Mouse (Mus musculus) testis, adult 2 months (tissue): ENCODE data around the gene Stat5b. TPM values are rescaled to one million over a fixed set of nuclear protein-coding genes. Genes with fewer than 3 reads are reported as not detected.
A peak's percentile ranks its signal among the peaks of the same experiment; 100 is the strongest.

Experiments used
- H3K27ac ChIP-seq: fragments of 200-500 bp; 2 replicates; pipeline ENCODE4 v1.5.1; 2012; ENCODE audit warnings: low read depth, low read length; ENCODE audit not compliant: control insufficient read depth, insufficient read depth
- H3K27me3 ChIP-seq: fragments of 200-500 bp; 2 replicates; pipeline ENCODE4 v1.6.1; 2012; ENCODE audit warnings: mild to moderate bottlenecking, low read length, moderate library complexity; ENCODE audit not compliant: control insufficient read depth, insufficient read depth
- H3K36me3 ChIP-seq: fragments of 200-500 bp; 2 replicates; pipeline ENCODE4 v1.6.1; 2012; ENCODE audit warnings: mild to moderate bottlenecking, low read length; ENCODE audit not compliant: control insufficient read depth, insufficient read depth
- H3K4me1 ChIP-seq: fragments of 200-500 bp; 2 replicates; pipeline ENCODE4 v1.6.1; 2012; ENCODE audit warnings: low read length; ENCODE audit not compliant: control insufficient read depth, insufficient read depth
- H3K4me3 ChIP-seq: fragments of 200-500 bp; 2 replicates; pipeline ENCODE4 v1.5.1; 2012; ENCODE audit warnings: low read depth, mild to moderate bottlenecking, low read length, moderate library complexity, mixed read lengths; ENCODE audit not compliant: control insufficient read depth
- CTCF ChIP-seq: fragments of 200-500 bp; IDR thresholded peaks from 2 replicates; pipeline ENCODE4 v1.5.1; 2012; ENCODE audit warnings: low read depth, mild to moderate bottlenecking, inconsistent platforms, low read length, moderate library complexity; ENCODE audit not compliant: control insufficient read depth, insufficient read depth, insufficient replicate concordance
- POLR2A ChIP-seq: fragments of 200-500 bp; IDR thresholded peaks from 2 replicates; pipeline ENCODE4 v1.6.1; 2012; ENCODE audit warnings: low read depth, mild to moderate bottlenecking, inconsistent platforms, low read length, moderate library complexity; ENCODE audit not compliant: control insufficient read depth
- polyA plus RNA-seq: library from polyadenylated mRNA; depleted of rRNA; stranded (reverse); fragments of >200 nt; gene quantifications from 2 replicates; pipeline ENCODE4 v1.2.3, GENCODE M21; 2012

Gene Stat5b
- polyA plus RNA-seq, 1 experiment = 1.9 TPM

GRCm38 (mm10) chr11:100855178-100855577 is 4.7 kb upstream of the Stat5b start:
- TF ChIP-seq CTCF (no peak), POLR2A (no peak)
- H3K4me3 ChIP-seq = no peak overlapping the region

GRCm38 (mm10) chr11:100854268-100854667 is 3.7 kb upstream of the Stat5b start:
- Histone ChIP-seq H3K27me3 (no peaks in the 10 kb centered on the region), H3K4me1 (peaks cover 8% of the 10 kb centered on the region; the same call in 1 of the 2 replicates), H3K27ac (no peak overlapping the region), H3K4me3 (peak overlapping the region; percentile 1), H3K36me3 (no peaks in the 10 kb centered on the region)
- TF ChIP-seq POLR2A (no peak), CTCF (no peak)

More at GRCm38 (mm10) chr11:100855178-100855577, 4.7 kb upstream of the Stat5b start:
- Histone ChIP-seq H3K27ac (no peak overlapping the region), H3K36me3 (no peaks in the 10 kb centered on the region), H3K27me3 (no peaks in the 10 kb centered on the region), H3K4me1 (peaks cover 12% of the 10 kb centered on the region; the same call in 1 of the 2 replicates)

- Histone ChIP-seq H3K4me3 (no peak overlapping the region), H3K27ac (no peak overlapping the region), H3K27me3 (no peaks in the 10 kb centered on the region), H3K36me3 (no peaks in the 10 kb centered on the region), H3K4me1 (peaks cover 6% of the 10 kb centered on the region; the same call in 1 of the 2 replicates)
- TF ChIP-seq CTCF (no peak), POLR2A (no peak)
Measured at GRCm38 (mm10) chr11:100853018-100853417, 2.5 kb upstream of the Stat5b start.

- Histone ChIP-seq H3K27ac (no peak overlapping the region), H3K36me3 (no peaks in the 10 kb centered on the region), H3K4me3 (no peak overlapping the region), H3K27me3 (no peaks in the 10 kb centered on the region), H3K4me1 (peaks cover 6% of the 10 kb centered on the region; the same call in 1 of the 2 replicates)
- TF ChIP-seq POLR2A (no peak), CTCF (no peak)
Measured at GRCm38 (mm10) chr11:100852088-100852487, 1.6 kb upstream of the Stat5b start.

GRCm38 (mm10) chr11:100850778-100851528 is 429 bp upstream of the Stat5b start:
- no peak for TF ChIP-seq CTCF
- no peak for TF ChIP-seq POLR2A
- Histone ChIP-seq H3K27ac (no peak overlapping the region), H3K4me1 (peaks cover 6% of the 10 kb centered on the region; the same call in 1 of the 2 replicates), H3K36me3 (no peaks in the 10 kb centered on the region), H3K27me3 (no peaks in the 10 kb centered on the region), H3K4me3 (peak overlapping the region; percentile 83)

- no peak overlapping the region for H3K27ac ChIP-seq
- H3K36me3 ChIP-seq = no peaks in the 10 kb centered on the region
- no peak for TF ChIP-seq CTCF
- no peak for TF ChIP-seq POLR2A
- peak overlapping the region; percentile 83 for H3K4me3 ChIP-seq
- peaks cover 6% of the 10 kb centered on the region; the same call in 1 of the 2 replicates for H3K4me1 ChIP-seq
- H3K27me3 ChIP-seq = no peaks in the 10 kb centered on the region
Measured at GRCm38 (mm10) chr11:100849456-100850037, 977 bp downstream of the Stat5b start.

GRCm38 (mm10) chr11:100848789-100849379 is 1.6 kb downstream of the Stat5b start:
- no peak overlapping the region for H3K4me3 ChIP-seq

More at GRCm38 (mm10) chr11:100848789-100849379, 1.6 kb downstream of the Stat5b start:
- no peaks in the 10 kb centered on the region for H3K36me3 ChIP-seq
- TF ChIP-seq POLR2A (no peak), CTCF (no peak)
- no peaks in the 10 kb centered on the region for H3K27me3 ChIP-seq
- H3K27ac ChIP-seq = no peak overlapping the region
- H3K4me1 ChIP-seq = peaks cover 6% of the 10 kb centered on the region; the same call in 1 of the 2 replicates
